Mouse (Mus musculus) ovary, postnatal 10 days (tissue): Measurements from ENCODE around the gene Slc46a1.

Experiments
- DNase-seq: peaks from one replicate; pipeline ENCODE4 v3.0.0; 2022; ENCODE audit warnings: low spot score

Gene Slc46a1

DNA sequence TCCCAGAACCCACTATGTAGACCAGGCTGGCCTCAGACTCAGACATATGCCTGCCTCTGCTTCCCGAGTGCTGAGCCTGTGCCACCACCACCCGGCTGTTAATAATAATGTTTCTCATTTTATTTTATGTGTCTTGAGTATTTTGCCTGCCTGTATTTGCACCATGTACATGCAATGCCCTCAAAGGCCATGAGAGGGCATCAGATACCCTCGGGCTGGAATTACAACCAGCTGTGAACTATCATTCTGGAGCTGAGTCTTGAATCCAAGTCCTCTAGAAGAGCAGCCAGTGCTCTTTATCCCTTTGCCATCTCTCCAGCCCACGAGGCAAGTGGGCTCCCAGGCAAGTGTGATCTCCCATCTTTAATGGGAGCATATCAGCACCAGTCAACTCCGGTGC, 10.2 kb upstream of the Slc46a1 start:
- no peak for DNase-seq

DNA sequence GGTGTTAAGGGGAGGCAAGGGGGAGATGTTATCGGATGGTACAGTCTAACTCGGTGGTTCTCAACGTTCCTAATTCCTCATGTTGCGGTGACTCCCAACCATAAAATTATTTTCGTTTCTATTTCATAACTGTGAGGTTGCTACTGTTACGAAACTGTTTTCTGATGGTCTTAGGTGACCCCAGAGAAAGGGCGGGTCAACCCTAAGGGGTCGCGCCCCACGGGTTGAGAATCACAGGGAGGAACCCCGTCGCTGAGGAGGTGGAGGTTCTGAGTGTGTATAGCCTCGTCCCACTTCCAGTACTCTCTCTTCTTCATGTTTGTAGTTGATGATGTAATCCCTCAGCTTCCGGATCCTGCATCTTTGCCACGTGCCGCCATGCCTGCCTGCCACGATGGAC, 6.8 kb upstream of the Slc46a1 start:
- no peak for DNase-seq

DNA sequence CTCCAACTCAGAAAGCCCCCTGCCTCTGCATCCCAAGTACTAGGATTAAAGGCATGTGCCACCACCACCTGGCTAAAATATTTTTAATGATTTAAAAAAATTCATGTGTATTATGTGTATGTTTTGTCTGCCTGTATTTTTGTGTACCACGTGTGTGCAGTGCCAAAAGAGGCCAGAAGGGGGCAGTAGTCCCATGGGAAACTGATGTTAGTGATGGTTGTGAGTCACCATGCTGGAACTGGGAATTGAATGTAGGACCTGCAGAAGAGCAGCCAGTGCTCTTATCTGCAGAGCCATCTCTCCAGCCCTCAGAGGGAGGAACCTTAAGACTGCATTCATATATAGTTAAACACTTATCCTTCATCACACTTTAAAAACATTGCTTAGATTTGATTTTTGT, 3.6 kb upstream of the Slc46a1 start:
- no peak for DNase-seq

DNA sequence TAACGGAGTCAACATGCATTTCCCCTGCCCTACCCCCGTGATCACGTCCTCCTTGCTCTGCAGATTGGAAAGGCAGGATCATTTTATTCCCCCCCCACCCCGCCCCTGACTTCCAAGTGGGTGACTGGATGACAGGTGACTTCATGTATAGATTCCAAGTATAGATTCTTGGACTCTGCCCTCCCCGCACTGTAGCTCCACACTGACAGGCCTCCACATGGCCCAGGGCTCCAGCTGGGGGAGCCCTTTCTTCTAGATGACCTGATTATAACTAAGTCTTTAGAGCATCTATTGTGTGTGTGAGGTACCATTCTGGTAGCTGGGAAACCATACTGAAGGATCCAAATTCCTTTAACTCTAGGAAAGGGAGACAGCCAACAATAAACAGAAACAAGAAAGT, 2.8 kb upstream of the Slc46a1 start:
- DNase-seq: no peak

DNA sequence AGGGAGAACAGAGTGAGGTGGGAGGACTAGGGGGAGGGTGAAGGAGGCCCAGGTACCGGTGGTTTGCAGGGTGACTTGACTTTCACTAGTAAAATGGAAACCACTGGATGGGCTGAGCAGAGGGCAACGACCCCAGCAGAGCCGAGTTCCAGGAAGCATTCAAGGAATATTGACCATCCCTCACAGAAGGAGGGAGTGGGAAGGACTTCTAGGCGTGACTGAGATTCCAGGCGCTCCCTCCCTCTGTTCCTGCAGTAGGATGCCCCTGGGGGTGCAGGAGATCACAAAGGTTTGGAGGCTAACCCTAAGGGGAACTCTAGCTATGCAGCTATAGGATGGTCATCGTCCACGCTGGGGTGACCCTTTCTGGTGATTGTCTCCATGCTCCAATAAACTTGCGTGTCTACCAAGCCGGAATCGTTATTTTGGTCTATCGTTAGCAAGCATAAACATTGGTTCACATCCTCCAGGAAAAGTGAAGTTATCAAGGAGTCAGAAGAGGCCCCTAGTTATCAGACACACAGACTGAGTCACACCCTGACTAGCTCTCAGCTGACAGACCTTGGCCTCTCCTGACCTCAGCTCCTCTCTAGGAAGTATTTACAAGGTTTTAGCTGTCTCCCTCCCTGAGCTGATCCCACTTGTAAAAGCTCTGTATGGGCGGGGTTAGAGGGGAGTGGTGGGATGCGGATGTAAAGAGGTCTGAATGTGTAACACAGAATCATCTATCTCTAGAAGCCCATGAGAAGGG, 2.0 kb upstream of the Slc46a1 start:
- DNase-seq: no peak

DNA sequence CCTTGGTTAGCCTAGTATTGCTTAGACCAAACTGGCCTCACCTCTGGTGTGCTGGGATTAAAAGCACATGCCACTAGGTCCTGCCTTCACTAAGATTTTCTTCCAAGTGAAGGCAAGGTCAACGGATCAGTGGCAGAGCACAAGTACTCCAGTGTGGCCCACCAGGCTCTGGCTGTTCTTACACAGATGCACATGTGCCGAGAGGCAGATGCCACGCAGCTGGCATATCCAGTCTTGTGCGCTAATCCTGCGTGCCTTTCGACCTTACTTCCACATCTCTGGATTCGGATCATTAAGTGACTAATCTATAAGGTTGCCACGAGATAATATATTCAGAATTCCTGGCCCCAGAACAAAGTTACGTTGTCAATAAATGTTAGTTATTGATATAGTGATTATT, 381 bp upstream of the Slc46a1 start:
- no peak for DNase-seq

DNA sequence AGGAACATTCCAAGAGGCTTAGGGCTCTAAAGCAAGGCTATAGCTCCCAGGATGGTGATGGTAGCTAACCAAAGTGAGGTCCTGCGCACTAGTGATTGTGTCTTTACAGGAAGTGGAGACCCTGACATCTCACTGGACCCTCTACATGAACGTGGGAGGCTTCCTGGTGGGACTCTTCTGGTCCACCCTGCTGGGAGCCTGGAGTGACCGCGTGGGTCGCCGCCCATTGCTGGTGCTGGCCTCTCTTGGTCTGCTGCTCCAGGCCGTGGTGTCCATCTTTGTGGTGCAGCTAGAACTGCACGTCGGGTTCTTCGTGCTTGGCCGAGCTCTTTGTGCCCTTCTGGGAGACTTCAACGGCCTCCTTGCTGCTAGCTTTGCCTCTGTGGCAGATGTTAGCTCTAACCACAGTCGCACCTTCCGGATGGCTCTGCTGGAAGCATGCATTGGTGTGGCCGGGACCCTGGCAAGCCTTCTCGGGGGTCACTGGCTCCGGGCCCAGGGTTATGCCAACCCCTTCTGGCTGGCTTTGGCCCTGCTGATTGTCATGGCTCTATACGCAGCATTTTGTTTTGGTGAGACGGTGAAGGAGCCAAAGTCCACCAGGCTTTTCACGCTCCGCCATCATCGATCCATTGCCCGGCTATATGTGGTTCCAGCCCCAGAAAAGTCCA, 880 bp downstream of the Slc46a1 start:
- no peak for DNase-seq

DNA sequence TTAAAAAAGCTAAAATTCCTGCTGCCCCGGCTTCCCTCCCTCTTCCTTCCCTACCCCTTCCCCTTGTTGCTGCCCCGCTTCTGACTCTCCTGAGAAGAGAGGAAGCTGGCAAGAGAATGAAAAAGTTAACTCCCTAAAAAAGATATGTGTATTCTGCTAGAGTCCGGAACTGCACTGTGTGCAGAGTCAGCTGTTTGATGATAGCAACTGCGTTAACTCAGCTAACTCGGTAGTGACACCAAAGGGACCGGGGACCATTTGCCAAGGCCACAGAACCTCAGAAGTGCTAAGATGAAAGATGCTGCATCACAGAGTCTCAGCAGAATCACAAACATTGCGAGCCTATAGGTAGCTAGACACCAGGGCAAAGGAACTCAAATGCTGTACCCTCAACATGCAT, 2.0 kb downstream of the Slc46a1 start:
- DNase-seq: no peak

DNA sequence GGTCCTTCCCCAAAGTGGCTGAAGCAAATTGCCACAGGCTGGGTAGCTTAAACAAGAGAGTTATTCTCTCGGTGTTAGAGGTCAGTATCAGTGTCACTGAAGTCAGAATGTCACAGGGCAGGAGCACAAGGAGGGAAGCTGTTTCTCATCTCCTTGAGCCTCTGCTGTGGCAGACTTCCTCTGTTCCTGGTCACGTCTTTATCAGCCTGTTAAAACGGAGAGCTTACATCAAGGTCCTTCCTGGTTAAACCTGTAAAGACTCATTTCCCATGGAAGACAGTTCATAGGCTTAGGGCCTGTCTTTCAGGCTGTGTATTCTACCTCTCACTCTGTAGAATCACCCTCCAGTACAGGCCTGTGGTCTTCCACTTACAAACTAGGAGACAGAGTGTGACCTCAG, 2.4 kb downstream of the Slc46a1 start:
- DNase-seq: no peak

DNA sequence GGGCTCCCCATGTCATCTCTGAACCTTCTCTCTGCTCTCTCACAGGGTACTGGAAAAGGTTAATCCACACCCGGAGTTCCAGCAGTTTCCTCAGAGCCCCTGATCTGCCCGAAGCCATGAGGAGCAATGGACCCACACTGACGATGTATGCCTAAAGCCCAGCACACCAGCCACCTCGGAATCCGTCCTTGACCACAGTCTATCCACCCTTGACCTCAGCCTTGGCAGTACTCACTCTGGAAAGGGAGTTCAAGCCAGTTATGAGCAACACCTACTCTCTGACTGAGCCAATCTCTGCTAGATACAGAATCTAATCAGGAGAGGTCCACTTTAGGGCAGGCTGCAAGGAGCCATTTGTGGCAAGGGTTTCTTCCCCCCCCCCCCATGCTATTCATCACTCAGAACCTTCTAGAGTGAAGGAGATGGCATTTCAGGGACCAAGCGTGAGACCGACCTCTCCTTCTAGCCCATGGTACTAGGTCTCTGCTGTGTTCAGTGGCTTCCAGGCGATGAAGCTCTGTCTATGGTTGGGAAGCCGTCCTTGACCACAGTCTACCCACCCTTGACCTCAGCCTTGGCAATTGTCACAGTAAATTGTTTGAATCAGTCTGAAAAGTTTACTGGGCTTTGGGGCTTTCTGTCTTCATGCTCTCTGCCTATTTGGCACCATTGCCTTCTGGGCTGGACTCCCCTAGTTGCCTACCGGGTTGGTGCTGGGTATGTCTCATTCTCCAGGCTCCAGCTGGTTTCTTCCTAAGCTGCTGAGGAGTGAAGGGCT, 6.0 kb downstream of the Slc46a1 start:
- no peak for DNase-seq

DNA sequence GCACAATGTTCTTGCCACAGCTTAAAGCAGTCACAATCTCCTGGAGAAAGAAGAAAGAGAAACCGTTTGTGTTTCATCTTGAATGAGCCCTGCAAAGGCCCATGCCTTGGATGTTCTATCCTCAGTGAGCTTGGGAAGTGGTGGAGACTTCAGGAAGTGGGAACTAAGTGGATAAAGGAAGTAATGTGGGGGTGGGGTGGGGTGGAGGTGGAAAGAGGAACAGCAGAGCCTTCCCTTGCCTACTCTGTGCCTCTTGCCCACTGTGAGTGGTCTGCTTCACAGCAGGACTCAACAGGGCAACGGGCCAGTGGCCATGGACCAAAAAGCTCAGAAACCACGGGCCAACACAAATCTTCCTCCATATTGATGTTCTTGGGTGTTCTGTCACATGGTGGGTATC, 9.8 kb downstream of the Slc46a1 start:
- no peak for DNase-seq

DNA sequence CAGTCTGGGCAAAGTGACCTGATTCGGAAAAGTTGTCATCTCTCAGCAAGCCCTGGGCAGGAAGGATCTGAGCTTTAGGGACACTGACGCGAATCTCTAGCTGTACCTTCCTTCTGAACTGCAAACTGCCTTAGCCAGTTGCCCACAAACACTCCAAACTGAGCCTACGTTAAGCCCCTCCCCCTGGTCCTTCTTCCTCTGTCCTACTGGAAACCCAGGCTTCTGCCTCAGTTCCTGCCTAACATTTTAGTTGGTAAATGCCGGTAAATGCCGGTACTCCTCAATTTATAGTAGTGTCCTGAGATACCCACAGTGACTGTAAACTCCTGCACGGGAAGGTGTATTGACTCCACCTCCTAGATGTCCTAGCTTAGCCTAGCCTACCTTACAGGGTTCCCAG, 18.1 kb downstream of the Slc46a1 start:
- no peak for DNase-seq

DNA sequence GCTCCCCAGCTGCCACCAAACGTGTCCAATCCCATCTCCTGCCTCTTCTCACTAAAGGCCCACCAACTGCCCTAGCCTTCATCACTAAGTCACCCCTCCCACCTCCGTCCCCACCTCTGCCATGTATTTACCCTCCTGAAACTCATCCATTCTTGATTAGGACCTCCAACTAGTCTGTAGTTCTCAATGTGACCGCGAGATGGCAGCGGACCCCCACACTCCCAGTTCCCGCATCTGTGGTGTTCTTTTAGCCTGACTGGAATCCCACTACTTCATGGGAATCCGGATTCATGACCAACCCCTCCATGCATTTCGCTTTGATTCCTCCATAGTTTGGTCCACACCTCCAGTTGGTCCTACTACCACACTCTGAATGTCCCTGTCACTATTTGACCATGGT, 22.7 kb downstream of the Slc46a1 start:
- DNase-seq: peak; percentile 52

DNA sequence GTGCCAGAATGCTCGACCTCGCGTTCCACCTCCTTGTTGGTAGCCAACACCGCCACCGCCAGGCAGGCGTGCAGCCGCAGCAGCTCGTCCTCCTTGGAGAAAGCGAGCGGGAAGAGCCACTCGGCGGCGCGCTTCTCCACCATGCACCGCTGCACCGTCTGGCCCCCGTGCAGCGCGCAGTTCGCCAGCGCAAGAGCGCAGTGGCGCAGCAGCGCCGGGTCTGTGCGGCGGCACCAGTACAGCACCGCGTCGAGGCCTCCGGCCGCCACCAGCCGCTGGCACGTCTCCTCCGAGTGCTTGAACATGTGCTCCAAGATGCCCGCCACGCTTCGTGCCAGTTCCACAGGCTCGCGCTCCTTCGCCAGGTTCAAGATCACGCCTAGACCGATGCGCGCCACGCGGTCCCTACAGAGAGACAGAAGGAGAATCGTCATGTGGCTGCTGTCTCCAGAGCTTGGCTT, 25.3 kb downstream of the Slc46a1 start:
- no peak for DNase-seq

DNA sequence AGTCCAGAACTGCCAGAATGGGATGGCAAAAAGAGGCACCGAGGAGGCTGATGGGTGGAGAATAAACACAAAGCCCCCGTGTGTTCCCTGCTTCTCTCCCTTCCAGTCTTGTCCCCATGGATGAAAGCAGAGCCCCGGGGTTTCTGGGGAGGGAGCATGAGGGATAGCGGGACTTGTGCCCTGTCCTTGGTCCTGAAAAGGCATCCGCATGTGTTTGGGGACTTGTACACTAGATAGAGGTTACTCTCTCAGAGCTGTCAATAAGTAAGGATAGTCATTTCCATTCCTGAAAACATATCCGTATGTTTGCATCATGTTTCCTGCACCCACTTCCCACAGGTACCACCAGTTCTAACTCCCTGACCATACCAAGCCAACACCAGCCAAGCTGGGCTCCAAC, 30.4 kb downstream of the Slc46a1 start:
- peak; percentile 15 for DNase-seq

DNA sequence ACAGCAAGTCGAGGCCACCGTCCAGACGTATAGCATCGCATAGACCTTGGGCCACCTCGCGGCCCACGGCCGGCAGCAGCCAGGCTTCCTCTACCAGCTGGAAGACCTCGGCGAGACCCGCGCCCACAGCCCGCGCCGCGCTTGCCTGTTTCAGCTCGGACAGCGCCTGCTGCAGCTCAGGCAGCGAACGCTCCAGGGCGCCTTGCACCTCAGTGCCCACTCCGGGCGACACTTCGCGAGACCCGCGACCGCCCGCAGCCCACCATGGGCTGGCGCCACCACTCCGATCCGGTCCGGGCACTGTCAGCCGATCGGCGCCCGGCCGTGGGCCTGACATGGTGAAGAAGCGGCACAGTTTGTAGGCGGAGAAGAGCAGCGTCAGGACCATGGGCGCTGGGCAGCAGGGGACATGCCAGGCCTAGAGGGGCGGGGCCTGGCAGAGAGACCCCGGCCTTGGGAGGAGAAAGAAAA, 31.6 kb downstream of the Slc46a1 start:
- DNase-seq: no peak

DNA sequence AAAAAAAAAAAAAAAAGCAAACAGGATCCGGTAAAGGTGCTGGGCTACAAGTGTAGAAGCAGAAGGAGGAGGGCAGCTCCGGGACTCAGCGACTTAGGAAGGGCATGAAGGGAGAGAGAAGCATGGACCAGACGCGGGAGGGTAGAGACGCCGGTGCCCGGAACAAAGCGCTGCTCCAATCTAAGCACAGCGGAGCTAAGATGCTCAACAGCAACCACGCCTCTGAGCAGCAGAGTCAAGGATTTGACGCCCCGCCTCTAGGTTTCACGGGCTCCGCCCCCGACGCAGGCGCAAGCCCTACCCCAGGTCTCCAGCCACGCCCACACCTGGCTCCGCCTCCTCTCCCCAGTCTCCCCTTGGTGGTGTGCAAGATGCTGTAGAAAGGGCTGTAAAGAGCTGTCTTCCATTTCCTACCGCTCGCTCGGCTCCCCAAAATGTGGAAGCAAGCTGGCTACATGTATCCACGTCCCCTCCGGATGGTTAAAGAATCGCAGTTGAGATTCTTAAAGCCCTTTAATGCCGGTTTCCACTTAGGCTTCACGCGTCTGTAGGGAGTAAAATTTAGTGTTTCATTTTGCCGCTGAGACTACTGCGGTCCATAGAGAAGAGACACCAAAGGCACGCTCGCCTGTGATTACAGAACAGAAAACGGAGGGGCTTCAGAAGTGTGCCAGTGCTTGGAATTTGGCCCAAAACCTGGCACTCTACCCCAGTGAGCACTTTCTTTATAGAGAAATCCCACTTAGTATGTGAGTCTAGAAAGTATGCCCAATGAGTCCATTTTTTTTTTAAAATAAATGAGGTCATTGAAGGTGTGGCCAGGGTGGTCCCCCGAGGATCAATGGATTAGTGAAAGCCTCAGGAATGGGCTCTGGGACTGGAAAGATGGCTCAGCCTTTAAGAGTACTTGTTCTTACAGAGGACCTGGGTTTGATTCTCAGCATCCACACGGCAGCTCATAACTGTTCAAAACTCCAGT, 32.3 kb downstream of the Slc46a1 start, which contains the start of gene Sarm1:
Gene Sarm1 (minus strand): TSS at position 211 of the 979 bp plus-strand sequence.
- DNase-seq: peak; percentile 49

DNA sequence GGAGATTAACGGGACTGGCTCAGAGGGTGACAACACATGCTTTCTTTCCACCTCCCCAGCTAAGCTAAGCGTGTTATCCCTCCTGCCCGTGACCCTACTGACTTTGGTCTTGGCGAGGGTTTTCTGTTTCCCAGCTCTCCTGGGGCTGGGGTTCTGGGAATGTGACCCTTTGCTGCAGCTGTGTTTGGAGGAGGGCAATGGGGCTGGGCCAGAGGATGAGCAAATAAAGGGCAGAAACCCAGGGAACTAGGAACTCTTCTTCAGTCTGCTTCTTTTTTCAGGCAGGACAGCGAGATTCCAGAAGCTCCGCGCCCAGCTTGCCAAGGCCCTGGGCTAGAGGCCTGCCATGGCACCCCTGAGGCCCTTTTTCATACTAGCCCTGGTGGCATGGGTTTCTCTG, 33.5 kb downstream of the Slc46a1 start, which contains the start of gene Vtn:
Gene Vtn (plus strand): TSS at position 88 of the 400 bp plus-strand sequence.
- DNase-seq: no peak

DNA sequence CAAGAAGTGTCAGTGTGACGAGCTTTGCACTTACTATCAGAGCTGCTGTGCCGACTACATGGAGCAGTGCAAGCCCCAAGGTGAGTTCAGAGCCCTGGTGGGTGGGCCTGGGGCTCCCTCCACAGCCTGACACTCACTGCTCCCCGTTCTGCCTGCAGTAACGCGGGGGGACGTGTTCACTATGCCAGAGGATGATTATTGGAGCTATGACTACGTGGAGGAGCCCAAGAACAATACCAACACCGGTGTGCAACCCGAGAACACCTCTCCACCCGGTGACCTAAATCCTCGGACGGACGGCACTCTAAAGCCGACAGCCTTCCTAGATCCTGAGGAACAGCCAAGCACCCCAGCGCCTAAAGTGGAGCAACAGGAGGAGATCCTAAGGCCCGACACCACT, 34.0 kb downstream of the Slc46a1 start:
- no peak for DNase-seq

DNA sequence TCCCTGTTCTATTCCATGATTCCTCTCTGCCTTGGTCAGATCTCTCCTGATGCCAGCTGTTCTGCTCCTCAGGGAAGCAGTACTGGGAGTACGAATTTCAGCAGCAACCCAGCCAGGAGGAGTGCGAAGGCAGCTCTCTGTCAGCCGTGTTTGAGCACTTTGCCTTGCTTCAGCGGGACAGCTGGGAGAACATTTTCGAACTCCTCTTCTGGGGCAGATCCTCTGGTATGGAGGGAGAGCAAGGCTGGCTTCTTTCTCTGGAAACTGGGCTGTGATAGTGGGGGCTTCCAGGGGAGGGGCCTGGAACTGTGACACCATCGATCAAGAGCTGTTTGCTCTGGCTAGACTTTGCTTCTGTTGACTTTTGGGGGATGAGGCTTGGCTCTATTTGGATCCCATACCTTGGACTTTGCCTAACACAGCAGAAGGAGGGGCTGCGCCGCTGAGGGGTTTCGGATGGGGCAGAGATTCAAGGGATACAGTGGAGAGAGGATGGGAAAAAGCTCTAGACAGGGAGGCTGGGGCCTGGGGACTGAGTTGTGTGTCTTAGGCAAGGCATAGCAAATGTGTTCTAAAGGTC, 35.2 kb downstream of the Slc46a1 start:
- DNase-seq: no peak

DNA sequence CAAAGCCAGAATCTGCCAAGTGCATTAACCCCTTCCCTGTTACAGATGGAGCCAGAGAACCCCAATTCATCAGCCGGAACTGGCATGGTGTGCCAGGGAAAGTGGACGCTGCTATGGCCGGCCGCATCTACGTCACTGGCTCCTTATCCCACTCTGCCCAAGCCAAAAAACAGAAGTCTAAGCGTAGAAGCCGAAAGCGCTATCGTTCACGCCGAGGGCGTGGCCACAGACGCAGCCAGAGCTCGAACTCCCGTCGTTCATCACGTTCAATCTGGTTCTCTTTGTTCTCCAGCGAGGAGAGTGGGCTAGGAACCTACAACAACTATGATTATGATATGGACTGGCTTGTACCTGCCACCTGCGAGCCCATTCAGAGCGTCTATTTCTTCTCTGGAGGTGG, 36.0 kb downstream of the Slc46a1 start:
- no peak for DNase-seq
